Mouse (Mus musculus) G1E (cell line): ENCODE data around the gene Rapgef5.

Source experiments
- CTCF ChIP-seq: IDR thresholded peaks from 2 replicates; pipeline ENCODE4 v1.5.1; 2012; ENCODE audit warnings: low read depth, low read length, inconsistent platforms, mixed read lengths
- GATA1 ChIP-seq: IDR thresholded peaks from 2 replicates; pipeline ENCODE4 v1.6.1; 2012; ENCODE audit warnings: borderline replicate concordance, low read length, inconsistent platforms, mixed read lengths
- GATA2 ChIP-seq: IDR thresholded peaks from 2 replicates; pipeline ENCODE4 v1.6.1; 2012; ENCODE audit warnings: low read depth, low read length, inconsistent platforms, borderline replicate concordance
- TAL1 ChIP-seq: conservative IDR thresholded peaks from 2 replicates; pipeline ENCODE4 v1.6.1; 2012; ENCODE audit warnings: low read depth, low read length, inconsistent platforms, mixed read lengths

- TF ChIP-seq CTCF (no peak), GATA1 (no peak), GATA2 (no peak), TAL1 (no peak)
Measured at GRCm38 (mm10) chr12:117566298-117566697, 50.0 kb downstream of the Rapgef5 start.
